Mouse (Mus musculus) embryonic stem cell, embryonic (primary cell): ENCODE measurements around the gene Nuak1.

Experiments used
- CTCF ChIA-PET, 4 experiments: fragments of 300-600 bp in 2 of 4; fragments of 350-600 bp in 2 of 4; sonication (Branson Sonifier 250); formaldehyde crosslinking; loops; one replicate each; lab custom pipeline; 2022; ENCODE audit warnings: inconsistent platforms in 2 of 4; lab: Charles Lee
- POLR2A ChIA-PET, 4 experiments: fragments of 300-600 bp in 2 of 4; fragments of 350-600 bp in 2 of 4; sonication (Branson Sonifier 250); formaldehyde crosslinking; loops; one replicate each; lab custom pipeline; 2022; ENCODE audit warnings: antibody characterized with exemption in 4 of 4, inconsistent platforms in 1 of 4; lab: Charles Lee

The Nuak1 gene

GRCm38 (mm10) chr10:84376346-84376745 is 64.1 kb downstream of the Nuak1 start:
- ChIA-PET CTCF (no interaction called here), POLR2A (interaction anchor here in 2 of 4 experiments (0.6 kb wide), 3 partner anchors 11 to 1971 kb away, joined by 3 read pairs; no protein-coding TSS in a partner anchor)

DNA sequence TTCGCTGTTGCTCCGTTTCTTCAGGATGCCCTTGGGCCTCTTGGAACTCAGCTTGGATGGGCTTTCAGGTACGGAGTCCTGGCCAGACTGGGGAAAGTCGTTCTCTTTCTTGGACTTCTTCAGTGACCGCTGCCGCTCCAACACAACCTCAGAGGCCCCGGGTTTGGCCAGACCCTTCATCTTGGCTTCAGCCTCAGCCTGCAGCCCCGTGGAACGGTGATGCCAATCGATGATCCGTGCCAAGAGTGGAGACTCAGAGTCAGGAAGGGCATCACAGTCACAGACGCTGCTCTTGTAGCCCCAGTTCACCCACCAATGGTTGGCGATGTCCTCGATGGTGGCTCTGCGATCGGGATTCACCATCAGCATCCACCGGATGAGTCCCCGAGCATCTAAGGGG is 65.4 kb downstream of the Nuak1 start:
- ChIA-PET POLR2A (interaction anchor here in 1 of 4 experiments (0.6 kb wide), 1 partner anchor 362 kb away, joined by 3 read pairs; no protein-coding TSS in a partner anchor), CTCF (no interaction called here)

DNA sequence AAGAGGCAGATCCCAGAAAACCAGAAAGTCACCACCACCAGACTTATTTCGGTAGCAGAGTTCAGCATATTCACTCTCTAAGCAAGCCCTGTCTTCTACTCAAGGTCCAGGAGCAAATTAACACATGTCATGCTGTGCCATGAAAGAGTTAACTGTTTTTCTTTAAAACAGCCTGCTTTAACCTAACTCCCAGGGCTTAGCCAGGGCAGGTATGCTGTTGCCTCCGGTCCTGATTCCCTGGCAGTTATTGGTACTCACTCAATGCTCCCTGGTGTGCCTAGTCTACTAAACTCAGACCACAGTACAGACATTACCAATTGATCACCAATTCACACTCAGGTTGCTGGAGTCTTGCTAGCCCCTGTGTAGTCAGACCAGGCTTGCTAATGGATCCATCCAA is 66.9 kb downstream of the Nuak1 start:
- CTCF ChIA-PET, result no interaction called here
- POLR2A ChIA-PET, result no interaction called here

GRCm38 (mm10) chr10:84372161-84373095 is 68.0 kb downstream of the Nuak1 start:
- CTCF ChIA-PET, result no interaction called here
- POLR2A ChIA-PET, result interaction anchor here in 1 of 4 experiments (0.7 kb wide), 1 partner anchor 1223 kb away, joined by 3 read pairs; no protein-coding TSS in a partner anchor

- CTCF ChIA-PET, result interaction anchor here in 1 of 4 experiments (0.6 kb wide), 1 partner anchor 614 kb away, joined by 4 read pairs; no protein-coding TSS in a partner anchor
Observed at GRCm38 (mm10) chr10:84371681-84372160, 68.7 kb downstream of the Nuak1 start.

DNA sequence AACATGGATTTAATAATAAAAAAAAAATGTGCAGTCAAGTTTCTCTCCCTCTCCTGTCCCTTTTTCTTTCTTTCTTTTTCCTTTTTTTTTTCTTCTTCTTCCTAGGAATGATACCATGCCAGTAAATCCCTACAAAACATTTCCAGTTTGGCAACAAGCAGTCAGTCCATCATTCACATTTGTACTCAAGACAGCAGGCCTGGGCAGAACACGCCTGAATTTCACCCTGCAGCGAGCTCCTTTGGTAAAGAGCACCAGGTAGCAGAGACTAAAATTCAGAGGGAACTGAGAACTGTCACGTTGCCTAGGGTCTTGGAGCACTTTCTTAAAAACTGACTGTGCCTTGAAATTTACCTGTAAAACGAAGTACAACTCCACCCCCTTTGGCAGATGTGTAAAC is 69.2 kb downstream of the Nuak1 start:
- ChIA-PET POLR2A (interaction anchor here in 2 of 4 experiments (0.7 kb wide), 2 partner anchors 162 to 243 kb away, joined by 3 read pairs; no protein-coding TSS in a partner anchor), CTCF (interaction anchor here in 2 of 4 experiments (0.6 to 0.8 kb wide), 2 partner anchors 15 to 614 kb away, joined by 4 to 5 read pairs; no protein-coding TSS in a partner anchor)

More at GRCm38 (mm10) chr10:84371681-84372160, 68.7 kb downstream of the Nuak1 start:
- POLR2A ChIA-PET, result interaction anchor here in 2 of 4 experiments (0.7 kb wide), 2 partner anchors 162 to 1224 kb away, joined by 3 read pairs; no protein-coding TSS in a partner anchor

- CTCF ChIA-PET, result no interaction called here
- POLR2A ChIA-PET, result no interaction called here
Observed at GRCm38 (mm10) chr10:84369646-84370314, 70.6 kb downstream of the Nuak1 start.

- ChIA-PET CTCF (no interaction called here), POLR2A (no interaction called here)
Observed at GRCm38 (mm10) chr10:84368185-84368584, 72.2 kb downstream of the Nuak1 start.

GRCm38 (mm10) chr10:84365166-84365865 is 75.1 kb downstream of the Nuak1 start:
- ChIA-PET POLR2A (no interaction called here), CTCF (no interaction called here)

DNA sequence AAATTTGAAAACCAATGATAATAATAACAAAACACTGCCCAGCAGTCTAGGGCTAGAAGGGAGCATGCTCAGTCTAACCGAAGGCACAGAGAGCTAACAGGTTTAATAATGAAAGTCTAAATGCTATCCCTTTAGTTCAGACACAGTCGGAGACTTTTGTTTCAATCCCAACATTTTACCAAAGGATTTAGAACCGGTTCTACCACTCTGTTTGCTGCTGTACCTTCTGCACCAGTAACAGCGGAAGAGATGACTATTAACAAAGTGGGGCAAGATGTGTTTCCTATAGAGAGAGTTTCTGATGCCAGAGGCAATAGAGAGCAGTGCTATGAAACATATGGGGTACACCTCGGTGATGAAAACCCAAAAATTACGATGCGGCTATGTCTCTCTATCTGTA is 76.6 kb downstream of the Nuak1 start:
- ChIA-PET CTCF (interaction anchor here in 1 of 4 experiments (0.7 kb wide), 1 partner anchor 579 kb away, joined by 3 read pairs; no protein-coding TSS in a partner anchor), POLR2A (no interaction called here)

DNA sequence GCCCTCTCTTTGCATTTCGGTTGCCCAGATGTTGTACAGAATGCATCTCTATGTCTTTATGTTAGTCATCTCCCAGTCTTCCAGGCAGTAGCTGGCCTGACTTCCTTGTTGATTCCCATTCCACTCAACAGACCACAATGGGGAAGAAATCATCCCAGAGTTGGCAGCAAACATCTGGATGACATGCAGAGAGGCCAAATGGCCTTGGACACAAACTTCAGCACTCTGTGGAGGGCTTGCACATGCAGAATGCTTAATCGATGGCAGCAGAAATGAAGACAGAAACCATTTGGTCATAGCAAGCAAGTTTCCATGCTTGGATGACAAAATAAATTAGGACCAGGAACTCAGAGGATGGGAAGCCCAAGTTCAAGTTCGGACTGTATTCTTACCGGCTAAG is 79.4 kb downstream of the Nuak1 start:
- ChIA-PET POLR2A (no interaction called here), CTCF (no interaction called here)

DNA sequence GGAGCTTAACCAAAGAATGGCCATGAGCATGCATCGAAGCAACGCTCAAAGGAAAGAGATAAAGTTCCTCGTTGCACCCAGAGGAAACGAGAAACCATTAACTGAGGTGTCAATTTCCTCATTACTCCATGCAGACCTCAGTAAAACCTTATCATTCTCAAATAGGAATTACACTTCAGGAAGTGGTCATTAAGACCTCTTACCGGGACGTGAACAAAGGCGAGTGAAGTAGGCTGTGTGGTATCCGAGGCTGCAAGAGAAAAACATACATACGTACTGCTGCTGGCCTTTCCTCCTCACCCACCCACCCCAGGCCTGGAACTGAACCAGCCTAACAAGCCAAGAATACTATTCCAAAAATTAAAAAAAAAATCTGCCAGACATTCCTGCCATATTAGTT is 80.0 kb downstream of the Nuak1 start:
- CTCF ChIA-PET, result no interaction called here
- POLR2A ChIA-PET, result no interaction called here

DNA sequence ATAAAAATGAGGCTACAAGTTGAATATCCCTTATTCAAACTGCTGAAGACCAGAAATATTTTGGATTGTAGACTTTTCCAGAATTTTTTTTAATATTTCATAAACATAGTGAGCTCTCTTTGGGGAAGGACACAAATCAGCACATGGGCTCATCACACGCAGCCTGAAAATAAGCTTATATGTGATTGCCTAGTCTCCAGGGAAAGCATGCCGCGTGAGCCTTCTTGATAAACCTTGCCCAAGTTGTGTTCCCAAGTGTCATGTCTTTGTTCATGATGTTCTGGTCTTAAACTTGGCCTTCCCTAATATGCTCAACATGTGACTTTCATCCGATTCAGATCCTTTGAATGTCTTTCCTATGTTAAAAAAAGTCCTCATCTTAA is 81.7 kb downstream of the Nuak1 start:
- CTCF ChIA-PET, result no interaction called here

GRCm38 (mm10) chr10:84357997-84358737 is 82.2 kb downstream of the Nuak1 start:
- POLR2A ChIA-PET, result no interaction called here
- CTCF ChIA-PET, result no interaction called here

More for the DNA sequence above, 81.7 kb downstream of the Nuak1 start:
- POLR2A ChIA-PET, result no interaction called here

GRCm38 (mm10) chr10:84357593-84357992 is 82.8 kb downstream of the Nuak1 start:
- CTCF ChIA-PET, result no interaction called here
- POLR2A ChIA-PET, result interaction anchor here in 1 of 4 experiments (0.6 kb wide), 1 partner anchor 125 kb away, joined by 3 read pairs; no protein-coding TSS in a partner anchor

GRCm38 (mm10) chr10:84354323-84354722 is 86.1 kb downstream of the Nuak1 start:
- POLR2A ChIA-PET, result no interaction called here

GRCm38 (mm10) chr10:84345730-84346129 is 94.7 kb downstream of the Nuak1 start:
- ChIA-PET CTCF (interaction anchor here in 1 of 4 experiments (0.7 kb wide), 1 partner anchor 1385 kb away, joined by 15 read pairs; no protein-coding TSS in a partner anchor), POLR2A (interaction anchor here in 3 of 4 experiments (0.6 to 0.7 kb wide), 3 partner anchors 37 to 777 kb away, joined by 3 to 5 read pairs (median 4); no protein-coding TSS in a partner anchor)

More at GRCm38 (mm10) chr10:84354323-84354722, 86.1 kb downstream of the Nuak1 start:
- CTCF ChIA-PET, result no interaction called here

DNA sequence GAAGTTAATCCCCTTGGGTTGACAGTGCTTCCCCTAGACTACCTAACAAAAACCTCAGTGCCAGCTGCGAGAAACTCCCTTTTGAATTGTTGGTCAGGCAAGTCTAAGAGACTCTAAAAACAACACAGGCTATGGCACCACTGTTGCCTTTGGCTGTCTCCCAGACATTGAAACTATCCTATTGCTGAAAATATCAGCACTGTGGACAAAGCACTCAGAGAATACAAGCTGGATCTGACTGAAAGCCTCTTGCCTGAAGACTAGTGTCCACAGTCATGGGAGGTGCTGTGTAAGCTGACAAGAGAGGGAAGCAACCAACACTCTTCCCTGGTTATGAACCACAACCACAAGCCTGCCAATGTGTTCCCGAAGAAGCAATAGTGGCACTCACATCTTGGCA is 96.9 kb downstream of the Nuak1 start:
- POLR2A ChIA-PET, result interaction anchor here in 1 of 4 experiments (0.6 kb wide), 1 partner anchor 20 kb away, joined by 4 read pairs; no protein-coding TSS in a partner anchor
- CTCF ChIA-PET, result no interaction called here
